Mouse (Mus musculus) cerebellum, postnatal 36 days (tissue): ENCODE data around the gene Hoxa10.

Experiments
- DNase-seq, 2 experiments: peaks; one replicate each; pipeline ENCODE4 v3.0.0; 2021 to 2022; ENCODE audit warnings: mixed read lengths in 2 of 2

The Hoxa10 gene

GRCm38 (mm10) chr6:52240389-52241000, at the start of gene Hoxa10:
TSS of gene Hoxa10 (minus strand) at chr6:52240854.
- no peak for DNase-seq

DNA sequence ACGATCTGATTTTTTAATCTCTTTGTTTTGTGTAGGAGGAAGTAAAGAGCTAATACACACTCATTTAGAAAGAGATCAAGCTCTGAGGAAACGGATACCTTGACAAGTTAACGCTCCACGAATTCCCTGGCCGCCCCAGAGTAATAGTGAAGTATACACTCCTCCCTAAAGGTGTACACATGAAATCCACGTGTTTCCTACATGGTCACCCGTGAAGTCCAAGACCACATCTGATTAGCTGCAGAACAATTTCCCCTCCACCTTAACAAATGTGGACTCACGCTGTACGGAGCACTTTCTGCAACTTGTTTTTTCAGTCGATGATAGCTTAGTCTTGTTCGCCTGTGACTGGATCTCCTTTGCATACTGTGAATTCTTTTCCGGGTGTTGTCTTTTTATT, 49.5 kb upstream of the Hoxa10 start:
- no peak for DNase-seq

DNA sequence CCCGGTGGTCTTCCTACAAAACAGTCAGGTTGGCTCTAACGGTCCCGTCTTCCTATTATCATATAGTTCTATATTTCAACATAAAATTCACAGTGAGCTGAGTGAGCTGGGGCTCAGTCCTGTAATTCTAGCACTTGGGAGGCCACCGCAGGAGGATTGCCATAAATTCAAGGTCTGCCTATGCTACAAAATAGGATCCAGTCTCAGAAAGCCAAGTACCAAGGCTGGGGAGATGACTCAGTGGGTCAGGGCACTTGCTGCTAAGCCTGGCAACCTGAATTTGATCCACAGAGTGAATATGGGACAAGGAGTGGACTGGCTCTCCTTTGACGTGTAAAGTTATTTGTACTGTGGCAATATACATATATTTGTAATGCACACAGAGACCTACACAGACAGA, 43.2 kb upstream of the Hoxa10 start:
- DNase-seq, result no peak

- DNase-seq, result no peak
Measured at GRCm38 (mm10) chr6:52281084-52281483, 40.4 kb upstream of the Hoxa10 start.

DNA sequence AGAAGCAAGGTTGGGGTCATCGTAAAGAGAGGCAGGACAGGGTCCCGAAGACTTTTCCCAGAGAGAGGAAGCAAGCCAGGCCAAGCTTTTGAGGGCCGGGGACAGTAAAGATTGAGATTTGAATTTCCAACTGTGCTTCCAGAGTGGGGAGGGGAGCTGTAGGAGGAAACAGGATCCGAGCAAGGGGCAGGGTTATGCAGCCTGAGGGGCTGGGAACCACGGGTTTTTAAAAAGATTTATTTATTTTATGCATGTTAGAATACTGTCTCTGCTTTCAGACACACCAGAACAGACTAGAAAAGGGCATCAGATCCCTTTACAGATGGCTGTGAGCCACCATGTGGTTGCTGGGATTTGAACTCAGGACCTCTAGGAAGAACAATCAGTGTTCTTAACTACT, 36.3 kb upstream of the Hoxa10 start:
- DNase-seq, result no peak

- DNase-seq, result no peak
Measured at GRCm38 (mm10) chr6:52276382-52276781, 35.7 kb upstream of the Hoxa10 start.

DNA sequence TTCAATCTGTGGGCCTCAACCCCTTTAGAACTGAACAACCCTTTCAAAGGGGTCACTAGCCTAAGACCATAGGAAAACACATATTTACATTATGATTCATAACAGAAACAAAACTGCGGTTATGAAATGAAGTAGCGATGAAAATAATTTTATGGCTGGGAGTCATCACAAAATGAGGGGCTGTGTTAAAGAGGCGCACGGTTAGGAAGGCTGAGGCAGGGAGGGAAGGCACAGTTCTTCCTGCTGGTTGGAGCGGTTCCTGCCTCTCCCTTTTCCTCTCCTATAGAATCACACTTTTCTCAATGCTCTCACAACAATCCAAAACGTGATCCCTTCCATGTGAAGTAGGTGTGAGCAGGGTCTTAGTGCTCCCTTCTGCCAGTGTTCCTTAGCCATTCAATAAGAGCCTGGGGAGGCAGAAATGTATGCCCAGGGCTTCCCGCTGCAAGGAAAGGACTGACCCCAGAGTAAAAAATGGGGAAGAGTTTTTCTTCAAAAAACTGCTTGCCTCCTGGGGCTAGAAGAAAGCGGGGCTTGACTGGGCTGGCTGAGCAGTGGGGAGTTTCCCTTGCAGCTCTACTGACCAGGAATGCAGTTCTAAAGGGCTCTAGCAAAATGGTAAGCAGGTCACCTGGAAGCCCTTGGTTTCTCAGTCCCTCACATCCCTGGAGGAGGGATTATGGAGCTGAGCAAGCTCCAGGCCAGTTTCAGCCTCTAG, 35.1 kb upstream of the Hoxa10 start:
- DNase-seq, result no peak

DNA sequence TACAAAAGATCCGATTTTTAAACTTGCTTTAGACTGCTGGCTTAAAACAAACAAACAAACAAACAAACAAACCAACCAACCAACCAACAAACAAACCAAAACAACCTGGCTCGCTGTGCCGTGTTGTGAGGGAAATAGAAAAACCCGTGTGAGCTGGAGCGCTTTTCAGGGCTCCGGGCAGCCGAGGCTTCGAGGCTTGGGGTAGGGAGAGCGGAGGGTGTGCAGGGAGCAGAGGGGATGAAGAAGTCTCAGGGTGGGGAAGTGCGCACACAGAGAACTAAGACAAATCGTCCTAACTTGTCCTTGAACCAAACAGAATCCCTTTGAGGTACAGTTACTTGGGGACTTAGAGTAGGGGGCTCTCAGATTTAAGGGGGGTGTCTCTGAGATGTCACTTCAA, 33.9 kb upstream of the Hoxa10 start:
- DNase-seq, result no peak

GRCm38 (mm10) chr6:52273656-52274280, 33.1 kb upstream of the Hoxa10 start:
- no peak for DNase-seq

DNA sequence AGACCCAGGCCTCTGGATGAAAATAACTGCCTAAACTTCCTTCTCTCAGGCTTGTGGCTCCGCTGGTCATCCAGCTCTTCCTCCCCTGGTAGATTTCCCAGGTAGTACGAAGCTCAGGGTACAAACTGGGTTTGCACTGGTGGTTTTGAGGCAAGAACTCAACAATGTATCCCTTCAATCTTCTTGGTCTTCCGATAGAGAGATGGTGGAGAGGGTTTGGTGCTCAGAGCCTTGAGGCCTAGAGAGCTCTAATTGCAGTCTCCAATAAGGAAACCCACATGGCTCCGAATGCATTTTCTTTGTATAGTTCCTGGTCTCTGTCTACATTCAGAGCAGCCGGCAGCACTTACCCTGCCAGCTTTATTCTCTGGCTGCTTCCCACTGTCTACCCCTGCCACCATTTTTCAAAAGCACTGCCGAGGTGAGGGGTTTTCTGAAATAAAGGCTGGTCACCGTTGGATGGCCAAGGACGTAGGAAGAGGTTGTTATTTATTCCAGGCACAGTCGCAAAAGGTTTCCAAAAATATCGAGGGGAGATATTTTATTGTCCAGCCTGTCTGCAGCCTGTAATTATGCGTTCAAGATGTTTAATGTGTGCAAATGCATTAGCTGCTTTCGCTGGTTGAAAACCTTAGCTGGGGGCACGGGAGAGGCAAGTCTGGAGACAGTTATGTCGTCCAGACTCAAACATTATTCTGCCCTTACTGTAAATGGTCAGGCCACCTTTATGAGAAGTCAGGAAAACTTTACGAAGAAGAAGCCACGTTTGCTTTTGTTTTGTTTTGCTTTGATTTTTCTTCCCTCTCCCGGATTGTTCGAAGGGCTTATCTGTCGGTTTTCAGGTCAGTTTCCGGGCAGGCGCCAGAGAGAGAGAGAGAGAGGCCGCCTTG, 32.4 kb upstream of the Hoxa10 start:
- no peak for DNase-seq

GRCm38 (mm10) chr6:52270494-52271480, 30.1 kb upstream of the Hoxa10 start:
- DNase-seq, result peak; percentile 34 to 46

GRCm38 (mm10) chr6:52268756-52269155, 28.1 kb upstream of the Hoxa10 start:
- DNase-seq, result no peak

GRCm38 (mm10) chr6:52268341-52268740, 27.7 kb upstream of the Hoxa10 start:
- DNase-seq, result no peak

GRCm38 (mm10) chr6:52267691-52268090, 27.0 kb upstream of the Hoxa10 start:
- DNase-seq, result no peak

GRCm38 (mm10) chr6:52267221-52267620, 26.6 kb upstream of the Hoxa10 start:
- DNase-seq, result no peak

- DNase-seq, result no peak
Measured at GRCm38 (mm10) chr6:52266666-52266985, 26.0 kb upstream of the Hoxa10 start.

- DNase-seq, result no peak
Measured at GRCm38 (mm10) chr6:52265913-52266665, 25.4 kb upstream of the Hoxa10 start.

DNA sequence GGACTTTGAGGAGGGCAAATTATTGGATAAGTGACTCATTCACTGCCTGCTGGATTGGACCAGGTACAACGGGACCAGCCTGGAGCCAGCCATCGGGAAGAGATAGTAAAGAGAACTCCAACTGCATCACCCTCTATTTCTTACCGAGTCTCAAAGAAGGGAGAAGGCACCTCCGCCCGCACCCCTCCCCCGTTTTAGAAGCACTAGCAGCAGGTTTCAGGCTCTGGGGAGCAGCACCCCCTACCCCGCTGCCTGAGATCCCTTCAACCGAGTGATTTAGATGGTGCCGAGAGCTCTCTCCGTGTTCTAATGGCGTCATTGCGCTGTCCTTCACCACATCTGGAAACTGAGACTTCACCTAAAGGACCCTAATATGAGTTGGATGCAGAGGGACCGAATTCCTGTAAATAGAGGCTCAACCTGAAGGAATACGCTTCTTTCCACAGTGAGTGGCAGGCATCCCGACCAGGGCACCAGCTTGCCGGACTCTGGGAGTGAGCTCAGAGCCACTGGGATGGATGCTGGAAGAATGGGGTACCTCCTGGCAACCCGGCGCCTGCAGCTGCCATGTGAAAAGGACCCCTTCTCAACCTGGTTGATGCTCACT, 24.8 kb upstream of the Hoxa10 start:
- no peak for DNase-seq

DNA sequence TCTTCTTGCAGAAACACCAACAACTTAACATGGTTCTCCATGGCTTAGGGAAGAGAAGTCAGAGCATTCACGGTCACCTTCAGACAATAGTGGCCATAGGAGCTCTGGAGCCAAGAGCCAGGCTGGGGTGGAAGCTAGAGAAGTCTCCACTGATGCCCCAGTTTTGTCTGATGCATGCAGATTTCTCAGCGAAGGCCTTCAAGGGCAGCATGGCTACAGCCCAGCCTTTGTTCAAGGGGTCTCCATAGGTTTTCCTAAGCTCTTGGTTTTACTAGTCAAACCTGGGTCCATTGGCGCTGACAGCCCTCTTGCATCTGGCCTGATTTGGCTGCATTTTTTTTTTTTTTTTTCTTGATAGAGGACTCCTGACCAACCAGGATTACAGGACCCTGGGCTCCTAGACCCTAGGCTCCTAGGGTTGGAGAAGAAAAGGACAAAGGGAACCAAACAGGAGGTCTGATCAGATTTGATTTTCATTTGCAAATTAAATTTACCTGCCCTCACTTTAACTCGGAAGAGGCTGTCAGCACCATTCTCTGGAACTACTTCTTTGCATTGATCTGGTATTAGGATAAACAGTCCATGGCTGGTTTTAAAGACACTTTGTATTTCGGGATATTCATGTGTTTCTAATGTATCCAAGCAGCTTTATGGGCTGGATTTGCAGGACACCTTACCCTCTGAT, 23.6 kb upstream of the Hoxa10 start:
- DNase-seq, result no peak

- no peak for DNase-seq
Measured at GRCm38 (mm10) chr6:52263321-52263585, 22.6 kb upstream of the Hoxa10 start.
